Mouse (Mus musculus) c-Kit-positive CD71-positive TER-119-positive erythroid progenitor cells, embryonic 14.5 days (primary cell): ENCODE measurements around the gene Nav2.

ENCODE experiments used
- DNase-seq: peaks from one replicate; pipeline ENCODE4 v3.0.0-alpha.2; 2013; ENCODE audit warnings: low spot score

Gene Nav2

GRCm38 (mm10) chr7:49521349-49521748, 612.8 kb downstream of the Nav2 start:
- no peak for DNase-seq

- no peak for DNase-seq
These were observed 613.5 kb downstream of the Nav2 start for GRCm38 (mm10) chr7:49521976-49522375.

- no peak for DNase-seq
These were observed 614.0 kb downstream of the Nav2 start for GRCm38 (mm10) chr7:49522411-49523114.

GRCm38 (mm10) chr7:49523115-49523445, 614.6 kb downstream of the Nav2 start:
- no peak for DNase-seq

- DNase-seq = no peak
These were observed 615.2 kb downstream of the Nav2 start for GRCm38 (mm10) chr7:49523729-49524128.

- no peak for DNase-seq
These were observed 617.0 kb downstream of the Nav2 start for GRCm38 (mm10) chr7:49525348-49526100.

GRCm38 (mm10) chr7:49526101-49526499, 617.6 kb downstream of the Nav2 start:
- DNase-seq = no peak

- DNase-seq = no peak
These were observed 619.0 kb downstream of the Nav2 start for GRCm38 (mm10) chr7:49527495-49527894.

- DNase-seq = no peak
These were observed 619.4 kb downstream of the Nav2 start for GRCm38 (mm10) chr7:49527925-49528324.

GRCm38 (mm10) chr7:49529498-49529897, 621.0 kb downstream of the Nav2 start:
- DNase-seq = no peak

GRCm38 (mm10) chr7:49533571-49533970, 625.1 kb downstream of the Nav2 start:
- DNase-seq = no peak

GRCm38 (mm10) chr7:49534208-49534607, 625.7 kb downstream of the Nav2 start:
- no peak for DNase-seq

GRCm38 (mm10) chr7:49538360-49538759, 629.8 kb downstream of the Nav2 start:
- no peak for DNase-seq

- no peak for DNase-seq
These were observed 631.7 kb downstream of the Nav2 start for GRCm38 (mm10) chr7:49540181-49540580.

- no peak for DNase-seq
These were observed 633.6 kb downstream of the Nav2 start for GRCm38 (mm10) chr7:49542135-49542534.

- no peak for DNase-seq
These were observed 636.5 kb downstream of the Nav2 start for GRCm38 (mm10) chr7:49544775-49545705.

- no peak for DNase-seq
These were observed 637.2 kb downstream of the Nav2 start for GRCm38 (mm10) chr7:49545706-49546097.

GRCm38 (mm10) chr7:49548397-49548796, 639.9 kb downstream of the Nav2 start:
- no peak for DNase-seq

GRCm38 (mm10) chr7:49553236-49553981, 644.9 kb downstream of the Nav2 start:
- DNase-seq = no peak

- DNase-seq = no peak
These were observed 649.7 kb downstream of the Nav2 start for GRCm38 (mm10) chr7:49558240-49558640.

GRCm38 (mm10) chr7:49558895-49559294, 650.4 kb downstream of the Nav2 start:
- no peak for DNase-seq

- no peak for DNase-seq
These were observed 651.5 kb downstream of the Nav2 start for GRCm38 (mm10) chr7:49560012-49560411.
